Mouse (Mus musculus): ENCODE measurements around the gene Pole. TPM values are rescaled to one million over a fixed set of nuclear protein-coding genes. Genes with fewer than 3 reads are reported as not detected.

Pole gene
- polyA plus RNA-seq, 1 experiment from 2014 or later = 6.0 TPM

- H3K4me2 ChIP-seq (ENCODE audit: low read depth, low read length) = peak overlapping the region; percentile 99
- peaks cover 15% of the 10 kb centered on the region for H3K4me1 ChIP-seq (ENCODE audit: insufficient read depth)
- H3K9ac ChIP-seq (replicated peaks) = peak overlapping the region; percentile 81
- peaks cover 27% of the 10 kb centered on the region for H3K36me3 ChIP-seq (replicated peaks; ENCODE audit: insufficient read depth, low read length)
- H3K9me3 ChIP-seq (ENCODE audit: low read length) = no peaks in the 10 kb centered on the region
- WGBS (ENCODE audit: insufficient replicate concordance) = 1% methylated on average over 30 of the region's 31 CpGs
- H3K27me3 ChIP-seq (ENCODE audit: insufficient read depth, low read length) = no peaks in the 10 kb centered on the region
- DNase-seq = no peak
- TF ChIP-seq EP300 (IDR thresholded peaks at IDR 0.05; ENCODE audit: low read depth) = no peak
- no peak for TF ChIP-seq CTCF (IDR thresholded peaks at IDR 0.05; ENCODE audit: low read depth)
- peak overlapping the region; percentile 75 for H3K4me3 ChIP-seq (ENCODE audit: low read depth, low read length)
- peak overlapping the region; percentile 77 for H3K27ac ChIP-seq (ENCODE audit: low read depth)
- peak; percentile 69 for ATAC-seq
Observed at GRCm38 (mm10) chr5:110286446-110287083, 459 bp downstream of the Pole start.

GRCm38 (mm10) chr5:110287084-110287475 lies 974 bp downstream of the Pole start:
- peaks cover 31% of the 10 kb centered on the region for H3K36me3 ChIP-seq (replicated peaks; ENCODE audit: insufficient read depth, low read length)
- 62% methylated on average over 2 of the region's 2 CpGs for WGBS (ENCODE audit: insufficient replicate concordance)
- no peak overlapping the region for H3K27ac ChIP-seq (ENCODE audit: low read depth)
- no peaks in the 10 kb centered on the region for H3K9me3 ChIP-seq (ENCODE audit: low read length)
- H3K9ac ChIP-seq (replicated peaks) = no peak overlapping the region; the same call in none of the 2 replicates
- ATAC-seq (no peak), DNase-seq (no peak)
- H3K4me1 ChIP-seq (ENCODE audit: insufficient read depth) = peaks cover 15% of the 10 kb centered on the region
- H3K27me3 ChIP-seq (ENCODE audit: insufficient read depth, low read length) = no peaks in the 10 kb centered on the region
- peak overlapping the region; percentile 75 for H3K4me3 ChIP-seq (ENCODE audit: low read depth, low read length)
- no peak for TF ChIP-seq EP300 (IDR thresholded peaks at IDR 0.05; ENCODE audit: low read depth)
- H3K4me2 ChIP-seq (ENCODE audit: low read depth, low read length) = peak overlapping the region; percentile 99

GRCm38 (mm10) chr5:110291649-110292048 lies 5.5 kb downstream of the Pole start:
- Histone ChIP-seq H3K4me1 (ENCODE audit: insufficient read depth) (no peaks in the 10 kb centered on the region), H3K9ac (replicated peaks) (no peak overlapping the region), H3K27me3 (ENCODE audit: insufficient read depth, low read length) (no peaks in the 10 kb centered on the region), H3K36me3 (replicated peaks; ENCODE audit: insufficient read depth, low read length) (peaks cover 52% of the 10 kb centered on the region), H3K9me3 (ENCODE audit: low read length) (no peaks in the 10 kb centered on the region), H3K4me2 (ENCODE audit: low read depth, low read length) (no peak overlapping the region), H3K27ac (ENCODE audit: low read depth) (no peak overlapping the region), H3K4me3 (ENCODE audit: low read depth, low read length) (no peak overlapping the region)
- DNase-seq (no peak), ATAC-seq (0 out of 2 replicates have a peak, but pooled peaks have one; percentile 31)
- TF ChIP-seq EP300 (IDR thresholded peaks at IDR 0.05; ENCODE audit: low read depth) (no peak), CTCF (IDR thresholded peaks at IDR 0.05; ENCODE audit: low read depth) (no peak)
- WGBS (ENCODE audit: insufficient replicate concordance) = 65% methylated on average over 1 of the region's 1 CpGs

DNA sequence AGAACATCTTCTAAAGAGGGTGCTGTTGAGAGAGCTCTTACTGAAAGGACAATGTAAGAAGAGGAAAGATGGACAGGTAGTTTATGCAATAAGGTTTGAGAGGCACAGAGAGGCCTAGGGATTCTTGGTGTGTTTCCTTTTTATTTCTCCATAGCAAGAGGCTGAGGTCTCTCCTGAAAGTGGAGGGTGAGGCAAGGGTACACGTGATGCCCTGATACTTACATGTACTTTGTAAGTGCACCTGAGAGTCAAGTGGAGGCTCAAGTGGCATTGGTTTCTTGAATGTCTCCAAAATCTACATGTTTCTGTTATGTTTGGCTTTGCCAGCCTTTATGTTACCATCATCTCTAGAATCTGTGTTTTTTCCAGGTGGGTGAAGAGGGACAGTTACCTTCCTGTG lies 10.5 kb downstream of the Pole start:
- DNase-seq = no peak
- no peak overlapping the region for H3K27ac ChIP-seq (ENCODE audit: low read depth)
- 79% methylated on average over 1 of the region's 1 CpGs for WGBS (ENCODE audit: insufficient replicate concordance)
- no peak overlapping the region for H3K4me2 ChIP-seq (ENCODE audit: low read depth, low read length)
- TF ChIP-seq EP300 (IDR thresholded peaks at IDR 0.05; ENCODE audit: low read depth) (no peak), CTCF (IDR thresholded peaks at IDR 0.05; ENCODE audit: low read depth) (no peak)
- H3K4me1 ChIP-seq (ENCODE audit: insufficient read depth) = no peaks in the 10 kb centered on the region
- ATAC-seq = no peak
- H3K27me3 ChIP-seq (ENCODE audit: insufficient read depth, low read length) = no peaks in the 10 kb centered on the region
- no peaks in the 10 kb centered on the region for H3K9me3 ChIP-seq (ENCODE audit: low read length)
- H3K9ac ChIP-seq (replicated peaks) = no peak overlapping the region
- H3K4me3 ChIP-seq (ENCODE audit: low read depth, low read length) = no peak overlapping the region
- peaks cover 55% of the 10 kb centered on the region for H3K36me3 ChIP-seq (replicated peaks; ENCODE audit: insufficient read depth, low read length)

DNA sequence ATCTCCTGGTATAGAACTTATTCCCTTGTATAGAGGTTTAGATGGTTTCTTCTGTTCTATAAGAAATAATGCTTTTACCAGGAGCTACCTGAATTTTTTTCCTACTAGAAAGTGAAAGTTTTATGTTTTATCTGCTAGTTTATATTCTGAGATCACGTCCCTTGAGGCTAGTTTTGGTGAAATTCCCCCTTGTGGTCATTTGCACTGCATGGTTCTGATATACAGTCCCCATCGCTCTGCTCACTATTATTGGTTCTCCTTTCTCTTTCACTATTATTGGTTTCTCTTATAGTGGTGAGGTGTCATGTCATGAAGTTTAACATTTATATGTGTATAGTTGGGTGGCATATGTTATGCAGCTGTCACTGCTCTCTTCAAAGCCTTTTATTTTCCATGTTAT lies 14.5 kb downstream of the Pole start:
- ATAC-seq (no peak), DNase-seq (no peak)
- TF ChIP-seq EP300 (IDR thresholded peaks at IDR 0.05; ENCODE audit: low read depth) (no peak), CTCF (IDR thresholded peaks at IDR 0.05; ENCODE audit: low read depth) (no peak)
- Histone ChIP-seq H3K9me3 (ENCODE audit: low read length) (no peaks in the 10 kb centered on the region), H3K9ac (replicated peaks) (no peak overlapping the region), H3K4me3 (ENCODE audit: low read depth, low read length) (no peak overlapping the region), H3K4me1 (ENCODE audit: insufficient read depth) (no peaks in the 10 kb centered on the region), H3K36me3 (replicated peaks; ENCODE audit: insufficient read depth, low read length) (peaks cover 67% of the 10 kb centered on the region), H3K27me3 (ENCODE audit: insufficient read depth, low read length) (no peaks in the 10 kb centered on the region), H3K27ac (ENCODE audit: low read depth) (no peak overlapping the region), H3K4me2 (ENCODE audit: low read depth, low read length) (no peak overlapping the region)
- 88% methylated on average over 2 of the region's 2 CpGs for WGBS (ENCODE audit: insufficient replicate concordance)

DNA sequence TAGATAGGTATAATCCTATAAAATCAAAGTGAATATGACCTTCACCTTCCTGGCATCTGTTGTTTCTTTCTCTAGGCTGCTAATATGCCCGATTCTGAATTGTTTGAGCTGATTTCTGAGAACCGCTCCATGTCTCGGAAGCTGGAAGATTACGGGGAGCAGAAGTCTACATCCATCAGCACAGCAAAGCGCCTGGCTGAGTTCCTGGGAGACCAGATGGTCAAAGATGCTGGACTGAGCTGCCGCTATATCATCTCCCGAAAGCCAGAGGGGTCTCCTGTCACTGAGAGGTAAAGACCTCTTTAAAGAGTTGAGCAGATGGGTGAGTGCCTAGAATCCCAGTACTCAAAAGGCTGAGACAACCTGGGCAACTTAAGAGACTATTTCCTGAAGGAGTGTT lies 22.8 kb downstream of the Pole start:
- no peaks in the 10 kb centered on the region for H3K9me3 ChIP-seq (ENCODE audit: low read length)
- TF ChIP-seq CTCF (IDR thresholded peaks at IDR 0.05; ENCODE audit: low read depth) = no peak
- no peak for TF ChIP-seq EP300 (IDR thresholded peaks at IDR 0.05; ENCODE audit: low read depth)
- no peak overlapping the region for H3K27ac ChIP-seq (ENCODE audit: low read depth)
- no peaks in the 10 kb centered on the region for H3K27me3 ChIP-seq (ENCODE audit: insufficient read depth, low read length)
- no peak overlapping the region for H3K4me2 ChIP-seq (ENCODE audit: low read depth, low read length)
- no peak overlapping the region for H3K9ac ChIP-seq (replicated peaks)
- no peak overlapping the region for H3K4me3 ChIP-seq (ENCODE audit: low read depth, low read length)
- DNase-seq = no peak
- ATAC-seq = no peak
- peaks cover 64% of the 10 kb centered on the region for H3K36me3 ChIP-seq (replicated peaks; ENCODE audit: insufficient read depth, low read length)
- 92% methylated on average over 7 of the region's 7 CpGs for WGBS (ENCODE audit: insufficient replicate concordance)
- H3K4me1 ChIP-seq (ENCODE audit: insufficient read depth) = no peaks in the 10 kb centered on the region
